Mouse (Mus musculus): Measurements from ENCODE around the gene Prm2.
A peak's percentile ranks its signal among the peaks of the same experiment; 100 is the strongest.

Prm2 gene

DNA sequence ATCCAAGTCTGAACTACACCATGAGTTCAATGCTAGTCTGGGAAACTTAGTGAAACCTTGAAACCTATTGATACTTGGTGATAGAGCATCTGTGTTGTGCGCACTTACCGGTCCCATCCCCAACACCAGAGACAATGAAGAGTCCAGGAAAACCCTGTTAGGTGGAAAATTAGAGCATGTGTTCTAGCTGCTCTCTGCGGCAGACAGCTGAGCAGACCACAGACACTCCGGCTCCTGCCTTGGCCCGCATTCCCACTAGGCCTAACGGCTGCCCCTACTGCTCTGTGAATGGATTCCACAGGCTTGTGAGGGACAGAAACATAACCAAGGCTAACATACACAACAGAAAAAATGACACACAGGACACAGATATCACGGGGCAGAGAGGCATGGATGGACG, 22.4 kb downstream of the Prm2 start:
- DNase-seq: no peak

DNA sequence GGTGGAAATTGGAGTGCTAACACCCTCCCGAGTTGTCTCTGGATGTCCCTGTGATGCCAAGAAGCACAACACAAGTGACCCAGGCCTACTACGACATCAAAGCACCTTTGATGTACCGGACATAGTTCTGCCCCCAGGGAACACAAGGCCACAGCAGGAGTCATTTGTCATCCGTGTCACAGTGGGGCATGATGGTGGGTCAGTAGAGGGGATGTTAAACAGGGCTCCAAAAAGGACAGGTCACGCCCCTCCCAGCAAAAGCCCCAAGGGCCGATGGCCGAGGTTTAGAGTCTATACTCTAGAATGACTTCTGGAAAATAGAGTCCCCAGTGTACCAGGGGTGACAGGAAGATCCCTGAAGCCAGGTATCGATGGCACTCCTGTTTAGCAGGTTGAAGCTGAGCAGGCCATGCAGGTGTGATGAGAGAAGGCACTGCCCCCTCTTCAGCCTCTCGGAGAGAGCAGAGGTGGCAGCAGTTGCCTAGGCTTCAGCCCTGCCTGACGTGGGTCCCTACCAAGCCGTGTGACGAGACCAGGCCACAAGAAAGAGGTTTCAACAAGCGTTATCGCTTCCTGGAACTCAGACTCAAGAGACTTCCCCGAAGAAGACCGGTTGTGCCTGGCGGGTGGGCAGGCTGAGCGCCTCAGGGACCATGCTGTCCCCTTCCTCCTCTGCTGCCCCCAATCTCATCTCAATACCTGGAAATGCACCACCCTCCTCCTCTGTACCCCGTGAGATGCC, 24.0 kb downstream of the Prm2 start:
- DNase-seq: no peak

DNA sequence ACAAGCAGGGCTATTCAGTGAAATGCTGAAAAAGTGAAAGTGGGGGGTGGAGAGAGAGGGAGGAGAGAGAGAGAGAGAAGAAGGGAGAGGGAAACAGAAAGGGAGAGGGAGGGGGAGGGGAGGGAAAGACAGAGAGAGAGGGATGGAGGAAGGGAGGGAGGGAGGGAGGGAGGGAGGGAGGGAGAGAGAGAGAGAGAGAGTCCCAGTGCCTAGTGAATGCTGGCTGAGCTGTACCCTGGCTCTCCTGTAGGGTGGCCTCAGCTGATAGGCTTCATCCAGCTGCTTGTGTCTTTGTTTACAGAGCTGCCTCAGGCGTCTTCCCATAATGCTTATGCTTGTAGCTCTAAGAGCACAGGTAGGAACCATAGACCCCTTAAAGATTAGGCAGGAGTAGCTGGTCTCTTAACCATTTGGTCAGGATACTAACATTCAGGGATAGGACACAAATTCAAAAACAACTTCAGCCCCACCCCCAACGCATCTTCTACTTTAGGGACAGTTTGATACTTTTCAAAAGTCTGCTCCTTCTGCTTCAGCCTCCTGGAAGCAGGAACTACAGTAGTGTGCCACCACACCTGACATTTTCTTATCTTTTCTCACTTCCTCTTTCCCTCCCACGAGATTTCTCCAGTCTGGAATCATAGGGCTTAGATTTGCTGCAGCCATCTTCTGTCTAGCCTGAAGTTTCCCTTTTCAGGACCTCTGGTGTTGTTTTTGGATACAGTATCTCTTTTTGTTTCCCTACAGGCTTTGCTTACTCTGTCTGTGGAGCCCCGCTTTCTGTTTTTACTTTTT, 25.2 kb downstream of the Prm2 start:
- DNase-seq: no peak

DNA sequence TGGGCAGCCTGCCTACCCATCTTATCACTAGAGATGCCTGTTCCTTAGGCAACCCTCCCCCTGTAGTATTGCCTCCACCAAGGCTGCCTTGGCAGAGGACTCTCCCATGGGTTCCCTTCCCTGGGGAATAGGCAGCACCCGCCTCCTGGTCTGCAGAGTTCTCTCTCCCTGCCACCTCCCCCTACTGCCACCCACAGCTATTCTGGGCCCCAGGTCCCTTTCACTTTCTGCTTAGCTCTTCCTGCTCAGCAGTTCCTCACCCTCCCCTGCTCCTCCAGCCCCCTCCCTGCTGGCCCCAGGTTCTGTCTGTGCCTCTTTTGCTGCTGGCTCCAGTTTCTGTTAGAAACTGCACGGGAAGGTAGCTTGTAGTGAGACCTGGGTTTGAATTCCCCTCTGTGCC, 26.3 kb downstream of the Prm2 start:
- DNase-seq: no peak

DNA sequence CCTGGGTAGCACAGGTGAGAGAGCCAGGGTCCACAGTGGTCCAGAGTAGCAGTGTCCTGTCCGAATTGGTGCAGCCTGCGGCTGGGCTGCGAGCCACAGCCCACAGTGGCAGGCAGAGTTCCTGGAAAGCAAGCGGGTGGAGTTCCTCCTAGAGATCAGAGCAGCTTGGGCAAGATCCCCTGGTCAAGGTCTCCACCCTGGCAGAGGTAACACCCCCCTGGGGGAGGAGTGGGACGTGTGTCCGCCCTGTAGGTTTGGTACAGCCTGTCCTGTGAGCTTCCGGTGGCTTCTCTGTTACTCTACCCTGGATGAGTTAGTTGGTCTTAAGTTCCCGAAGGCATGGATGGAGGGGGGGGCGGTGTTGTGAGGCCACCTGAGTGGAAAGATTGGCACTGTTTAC, 27.1 kb downstream of the Prm2 start:
- no peak for DNase-seq

DNA sequence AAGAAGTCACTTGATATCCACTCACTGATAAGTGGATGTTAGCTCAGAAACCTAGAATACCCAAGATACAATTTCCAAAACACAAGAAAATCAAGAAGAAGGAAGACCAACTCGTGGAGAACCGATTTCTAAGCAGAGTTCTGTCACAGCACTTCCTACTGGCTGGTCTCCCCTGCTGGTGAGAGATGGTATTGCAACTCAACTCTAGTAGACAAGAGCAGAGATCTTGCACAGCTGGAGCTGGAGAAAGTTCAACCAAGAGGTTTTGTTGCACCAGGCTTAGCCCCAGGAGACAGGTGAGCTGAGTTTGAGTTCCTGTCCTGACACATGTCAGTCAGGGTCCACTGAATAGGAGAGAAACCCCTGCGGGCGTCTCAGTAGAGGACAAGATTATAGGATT, 28.8 kb downstream of the Prm2 start:
- peak; percentile 59 to 82 for DNase-seq

DNA sequence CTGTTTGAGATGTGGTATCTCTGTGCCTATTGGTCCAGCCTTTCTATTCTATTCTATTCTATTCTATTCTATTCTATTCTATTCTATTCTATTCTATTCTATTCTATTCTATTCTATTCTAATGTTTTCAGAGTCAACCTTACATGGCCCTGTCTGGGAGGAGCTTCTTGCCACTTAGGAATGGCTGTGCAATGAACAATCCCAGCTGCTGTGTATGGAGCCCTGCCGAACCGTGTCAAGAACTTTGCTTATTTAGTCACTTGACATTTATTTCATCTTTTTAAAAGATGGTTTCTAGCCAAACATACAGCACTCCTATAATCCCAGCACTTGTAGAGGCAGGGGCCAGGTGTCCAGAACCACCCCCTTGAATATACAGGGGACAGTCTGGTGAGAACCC, 31.6 kb downstream of the Prm2 start:
- DNase-seq: no peak

DNA sequence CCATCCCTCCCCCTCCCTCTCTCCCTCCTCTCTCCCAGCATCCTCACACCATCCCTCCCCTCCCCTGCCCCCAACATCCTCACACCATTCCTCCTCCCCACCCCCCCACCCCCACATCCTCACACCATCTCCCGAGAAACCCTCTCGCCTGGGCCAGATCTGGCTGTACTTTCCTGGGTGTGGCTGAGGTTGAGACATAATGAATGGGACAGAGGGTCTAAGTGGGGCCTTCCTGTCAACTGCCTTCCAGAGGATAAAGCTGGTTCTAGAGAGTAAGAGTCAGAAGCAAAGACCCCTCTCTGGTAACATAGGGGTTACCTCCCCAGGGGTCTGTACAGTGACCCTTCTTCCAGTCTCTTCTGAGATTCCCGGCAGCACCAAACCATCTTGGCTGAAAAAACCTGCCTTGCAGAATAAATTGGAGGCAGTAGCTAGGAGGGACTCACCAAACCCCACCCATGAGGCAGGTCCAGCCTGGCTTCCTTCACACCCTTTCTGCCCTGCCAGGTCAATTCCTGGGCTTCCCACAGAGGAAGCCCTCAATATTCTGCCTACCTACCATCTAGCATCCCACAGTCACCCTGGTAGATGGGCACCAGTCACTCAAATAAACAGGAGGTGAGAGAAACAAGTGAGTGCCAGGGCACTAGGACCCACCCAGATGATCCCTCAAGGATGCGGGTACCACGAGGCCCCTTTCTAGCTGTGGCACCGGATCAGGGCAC, 32.2 kb downstream of the Prm2 start:
- DNase-seq: no peak

DNA sequence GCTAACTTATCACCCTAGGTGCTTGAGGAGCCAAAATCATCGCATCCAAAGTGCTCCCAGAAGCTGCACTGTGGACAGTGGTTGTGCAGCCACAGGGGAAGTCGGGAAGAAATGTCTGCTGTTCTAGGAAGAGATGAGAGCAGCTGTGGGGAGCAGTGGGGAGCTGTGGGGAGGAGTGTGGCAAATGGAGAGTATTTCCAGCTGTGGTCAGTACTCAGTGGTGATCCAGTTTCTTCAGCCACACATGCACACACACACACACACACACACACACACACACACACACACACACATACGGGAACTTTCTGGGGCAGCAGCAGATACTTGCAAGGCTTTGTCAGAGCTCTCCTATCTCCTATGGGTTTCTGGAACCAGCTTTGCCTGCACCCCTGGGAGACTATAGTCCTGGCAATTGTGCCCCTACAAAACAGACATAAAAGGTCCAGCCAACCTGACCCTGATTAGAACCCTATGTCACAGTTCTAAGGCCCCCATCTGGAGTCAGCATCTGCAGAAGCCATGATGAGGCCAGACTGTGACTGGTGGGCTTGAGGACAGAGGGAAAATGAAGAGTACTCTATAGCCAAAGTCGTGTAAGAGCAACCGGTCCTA, 33.3 kb downstream of the Prm2 start:
- no peak for DNase-seq

DNA sequence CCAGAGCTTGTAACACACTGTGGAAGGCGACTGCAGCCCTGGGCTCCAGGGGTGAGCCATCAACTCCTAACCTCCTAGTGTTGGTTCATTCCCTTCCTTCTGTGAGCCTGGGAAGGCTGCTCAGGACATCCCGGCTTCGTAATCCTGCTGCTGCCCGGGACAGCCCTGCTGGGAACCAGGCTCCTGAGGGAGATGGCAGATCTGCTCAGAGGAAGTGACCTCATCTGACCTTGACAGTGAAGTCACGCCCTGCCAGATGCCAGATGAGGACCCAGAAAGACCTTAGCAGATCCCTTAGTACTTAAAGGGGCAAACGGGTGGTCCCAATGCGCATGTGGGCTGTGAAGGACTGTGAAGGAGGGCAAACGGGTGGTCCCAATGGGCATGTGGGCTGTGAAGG, 34.8 kb downstream of the Prm2 start:
- DNase-seq: no peak

DNA sequence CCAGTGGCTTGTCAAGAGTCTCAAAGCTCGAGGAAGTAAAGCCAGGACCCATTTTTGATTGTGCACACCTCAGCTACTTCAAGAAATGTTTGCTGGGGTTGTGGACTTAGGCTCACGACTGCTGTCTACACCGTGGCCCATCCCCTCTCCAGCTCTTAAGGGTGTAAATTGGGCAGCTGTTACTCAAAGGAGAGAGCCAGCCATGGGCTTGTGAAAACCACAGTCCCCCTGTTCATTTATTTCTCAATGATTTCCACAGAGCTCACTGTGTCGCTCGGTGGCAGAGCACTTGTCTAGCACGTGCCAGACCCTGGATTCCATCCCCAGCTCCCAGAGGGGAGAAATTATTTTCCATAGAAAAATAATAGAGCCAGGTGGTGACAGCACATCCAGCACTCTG, 39.8 kb downstream of the Prm2 start:
- no peak for DNase-seq

DNA sequence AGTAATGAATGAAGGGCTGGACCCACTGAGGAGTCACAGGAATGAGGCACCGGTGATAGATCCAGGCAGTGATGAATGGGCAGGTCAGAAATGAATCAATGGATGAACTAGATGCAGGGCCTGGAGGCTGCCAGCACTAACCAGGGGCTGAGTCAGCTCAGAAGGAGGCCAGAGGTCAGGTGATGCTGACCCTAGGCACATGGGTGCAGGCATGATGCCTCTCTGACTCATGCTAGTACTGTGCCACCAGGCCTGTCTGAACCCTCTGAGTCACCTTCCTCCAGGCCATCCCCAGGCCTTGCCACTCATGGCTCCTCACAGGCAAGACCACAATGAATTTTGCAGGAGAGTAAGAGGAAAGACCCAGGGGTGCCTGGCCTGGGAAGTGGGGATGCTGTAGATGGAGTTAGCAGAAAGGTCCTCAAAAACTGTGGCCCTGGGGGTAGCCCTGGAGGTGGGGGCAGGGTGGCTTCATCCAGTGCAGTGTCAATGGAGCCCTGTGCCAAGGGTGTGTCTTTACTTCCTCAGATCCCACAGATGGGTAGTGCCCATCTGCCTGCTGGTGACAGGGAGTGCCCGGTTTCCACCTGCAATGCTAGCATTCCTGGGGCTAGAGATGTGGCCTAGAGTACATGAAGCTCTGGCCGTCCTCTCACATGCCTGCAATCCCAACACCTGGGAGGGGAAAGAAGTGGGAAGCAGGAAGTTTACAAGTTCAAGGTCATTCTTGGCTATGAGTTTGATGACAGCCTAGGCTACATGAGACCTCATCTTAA, 41.2 kb downstream of the Prm2 start:
- DNase-seq: no peak

DNA sequence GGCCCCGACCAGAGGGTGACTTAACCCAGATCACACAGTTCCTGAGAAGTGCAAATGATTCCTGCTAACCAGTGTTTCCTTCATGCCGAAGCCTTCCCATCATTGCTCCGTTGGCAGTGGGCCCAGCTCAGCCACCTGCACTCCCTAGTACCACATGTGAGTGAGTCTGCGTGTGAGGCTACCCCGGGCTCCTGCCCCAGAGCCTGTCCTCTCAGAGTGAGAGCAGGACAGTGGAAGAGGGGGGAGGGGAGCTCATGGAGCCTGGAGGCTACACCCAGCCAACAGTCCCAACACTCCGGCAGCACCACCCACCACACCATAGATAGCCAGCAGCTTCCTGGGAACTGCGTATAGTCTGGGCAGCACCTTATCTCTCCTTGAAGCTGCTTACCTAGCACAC, 46.1 kb downstream of the Prm2 start:
- DNase-seq: peak; percentile 86 to 92

DNA sequence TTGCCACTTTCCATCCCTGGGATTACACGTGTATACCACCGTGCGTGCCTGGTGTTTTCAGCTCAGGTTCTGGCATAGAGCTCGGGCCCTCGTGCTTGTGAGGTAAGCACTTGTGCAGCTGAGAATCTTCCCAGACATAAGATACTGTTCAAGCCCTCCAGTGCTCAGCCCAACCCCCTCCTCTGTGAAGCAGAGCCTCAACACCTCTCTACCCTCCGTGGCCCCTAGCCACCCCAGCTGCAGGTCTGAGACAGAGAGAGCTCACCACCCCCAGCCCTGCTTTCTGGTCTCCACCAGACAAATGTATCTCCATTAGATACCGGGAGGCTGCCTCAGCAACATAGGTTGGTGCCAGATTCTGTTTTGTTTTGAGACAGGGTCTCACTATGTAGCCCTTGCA, 46.7 kb downstream of the Prm2 start:
- no peak for DNase-seq
